Mouse (Mus musculus) kidney, postnatal 14 days (tissue): ENCODE measurements around the gene Tsks.
A peak's percentile ranks its signal among the peaks of the same experiment; 100 is the strongest.

ENCODE experiments used
- DNase-seq: peaks from one replicate; pipeline ENCODE4 v3.0.0; 2022; ENCODE audit warnings: mixed read lengths

Gene Tsks

DNA sequence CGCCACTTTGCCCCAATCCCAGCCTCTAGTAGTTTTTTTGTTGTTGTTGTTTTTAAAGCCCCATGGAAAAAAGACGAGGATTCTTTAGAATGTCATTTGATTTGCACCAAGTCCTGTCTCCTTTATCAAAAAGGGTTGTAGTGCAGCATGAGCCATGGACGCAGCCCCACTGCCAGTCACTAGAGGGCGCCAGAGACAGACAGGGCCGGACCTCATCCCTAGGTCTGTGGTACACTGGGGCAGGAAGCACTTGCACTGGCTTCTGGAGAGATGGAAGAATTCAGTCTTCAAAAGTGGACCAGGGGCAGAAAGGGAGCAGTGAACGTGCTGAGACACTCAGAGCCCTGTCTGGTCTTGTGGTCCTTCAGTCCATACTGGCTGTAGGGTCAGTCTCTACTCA, 40.1 kb downstream of the Tsks start:
- DNase-seq, result peak; percentile 90

DNA sequence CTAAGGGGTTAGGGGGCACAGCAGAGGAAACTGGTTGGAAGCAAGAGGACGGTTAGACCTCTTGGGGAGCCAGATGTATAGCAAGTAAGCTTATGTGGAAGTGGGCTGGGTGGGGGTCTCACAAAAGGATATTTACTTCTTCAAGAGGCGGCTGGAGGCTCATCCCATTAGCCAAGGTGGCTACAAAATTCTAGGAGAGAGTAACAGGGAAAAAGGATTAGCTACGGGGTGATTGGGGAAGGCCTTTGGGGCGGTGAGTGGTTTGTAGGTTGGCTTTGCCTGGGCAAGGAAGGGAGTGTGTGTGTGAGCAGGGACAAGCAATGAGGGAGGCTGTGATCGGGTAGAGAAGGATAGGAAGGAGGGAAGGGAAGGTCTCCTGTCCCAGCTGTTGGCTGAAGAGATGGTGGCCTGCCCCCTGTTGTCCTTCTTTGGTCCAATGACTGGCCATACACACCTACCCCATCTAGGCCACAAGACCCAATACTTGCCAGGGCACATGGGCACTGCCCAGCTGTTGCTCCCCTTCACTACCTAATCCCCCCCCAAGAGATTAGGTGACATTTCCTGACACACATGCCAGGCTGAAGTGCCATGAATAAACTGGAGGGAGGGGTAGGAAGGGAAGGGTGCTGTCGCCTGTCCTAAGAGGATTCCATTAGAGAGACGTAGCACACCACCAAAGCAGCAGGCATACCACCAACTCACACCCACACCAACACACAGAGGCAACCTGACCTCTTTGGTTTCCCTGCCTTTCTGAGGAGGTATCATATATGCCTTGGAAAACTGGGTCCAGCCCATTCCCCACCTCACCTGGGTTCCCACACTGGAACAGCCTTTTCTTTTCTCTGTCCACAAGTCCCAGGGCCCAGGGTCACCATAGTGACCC, 41.2 kb downstream of the Tsks start:
- DNase-seq, result no peak

DNA sequence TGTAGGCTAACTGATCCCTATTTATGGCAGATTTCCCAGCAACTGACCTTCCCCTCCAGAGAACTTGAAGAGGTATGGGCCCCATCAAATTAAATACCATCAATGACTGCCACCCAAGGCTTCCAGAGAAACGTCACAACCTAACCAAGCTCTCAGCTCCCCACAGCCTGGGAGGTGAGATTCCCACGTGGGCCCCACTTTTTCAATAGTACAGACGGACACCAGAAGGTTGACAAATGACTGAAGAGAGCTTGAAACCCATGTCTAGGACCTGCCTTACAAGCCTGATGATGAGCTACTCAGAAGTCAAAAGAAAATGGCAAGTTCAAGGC, 41.8 kb downstream of the Tsks start:
- DNase-seq, result no peak

DNA sequence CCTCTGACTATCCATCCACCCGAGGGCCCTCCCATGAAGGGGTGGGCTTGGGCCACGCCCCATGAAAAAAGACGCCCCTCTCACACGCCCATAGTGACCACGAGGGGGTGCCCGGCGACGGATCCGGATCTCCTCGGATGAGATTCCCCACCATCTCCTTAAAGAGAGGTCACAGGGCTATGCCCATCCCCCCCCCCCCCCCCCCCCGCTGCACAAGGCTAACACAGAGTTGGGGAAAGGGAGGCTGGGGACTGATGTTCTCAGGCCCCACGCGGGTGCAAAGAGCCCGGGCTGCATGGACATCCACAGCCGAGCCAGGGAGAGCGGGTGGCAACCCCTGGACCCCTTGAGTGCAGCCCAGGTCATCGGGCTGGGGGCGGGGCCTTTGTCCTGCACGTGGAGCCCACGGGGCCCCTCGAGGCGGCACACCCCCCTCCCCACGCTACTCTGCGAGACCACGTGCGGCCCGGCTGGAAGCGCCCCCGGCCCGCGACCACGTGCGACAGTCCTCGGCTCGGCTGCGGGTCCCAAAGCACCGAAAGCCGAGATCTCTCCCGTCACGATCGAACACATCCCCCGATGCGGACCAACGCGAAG, 42.7 kb downstream of the Tsks start:
- peak; percentile 81 for DNase-seq

DNA sequence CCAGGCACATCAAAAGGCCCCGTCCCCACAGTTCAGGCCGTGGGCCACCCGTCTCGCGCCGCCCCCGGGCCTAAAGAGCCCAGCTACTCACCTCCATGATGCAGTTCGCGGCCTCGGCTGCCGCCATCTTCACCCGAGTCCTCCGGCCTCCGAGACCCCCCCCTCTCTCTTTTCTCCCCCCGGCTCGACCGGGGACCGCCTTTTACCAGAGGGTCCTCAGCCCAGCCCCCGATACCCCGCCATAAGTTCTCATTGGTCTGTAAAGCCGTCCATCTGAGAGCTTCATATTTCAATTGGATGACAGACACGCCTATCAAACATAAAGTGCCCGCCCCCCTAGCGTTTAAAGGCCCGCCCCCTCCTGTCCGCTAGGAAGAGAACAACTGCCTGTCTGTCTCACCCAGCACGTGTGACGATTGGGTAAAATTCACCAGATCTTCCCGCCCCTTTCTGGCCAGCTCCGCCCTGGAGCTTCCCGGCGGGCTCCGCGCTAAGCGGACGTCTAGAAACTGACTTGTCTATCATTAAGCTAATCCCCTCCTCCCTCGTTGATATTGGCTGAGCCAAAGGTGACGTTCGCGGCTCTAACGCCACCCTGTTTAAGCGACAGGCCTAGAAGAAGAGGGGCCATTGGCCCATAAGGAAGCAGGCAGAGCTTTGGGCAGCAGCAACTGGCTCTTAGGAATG, 43.3 kb downstream of the Tsks start, which contains the start of gene Prmt1:
TSS of gene Prmt1 (minus strand) at position 377 of the 687 bp plus-strand sequence.
- peak; percentile 99 for DNase-seq

DNA sequence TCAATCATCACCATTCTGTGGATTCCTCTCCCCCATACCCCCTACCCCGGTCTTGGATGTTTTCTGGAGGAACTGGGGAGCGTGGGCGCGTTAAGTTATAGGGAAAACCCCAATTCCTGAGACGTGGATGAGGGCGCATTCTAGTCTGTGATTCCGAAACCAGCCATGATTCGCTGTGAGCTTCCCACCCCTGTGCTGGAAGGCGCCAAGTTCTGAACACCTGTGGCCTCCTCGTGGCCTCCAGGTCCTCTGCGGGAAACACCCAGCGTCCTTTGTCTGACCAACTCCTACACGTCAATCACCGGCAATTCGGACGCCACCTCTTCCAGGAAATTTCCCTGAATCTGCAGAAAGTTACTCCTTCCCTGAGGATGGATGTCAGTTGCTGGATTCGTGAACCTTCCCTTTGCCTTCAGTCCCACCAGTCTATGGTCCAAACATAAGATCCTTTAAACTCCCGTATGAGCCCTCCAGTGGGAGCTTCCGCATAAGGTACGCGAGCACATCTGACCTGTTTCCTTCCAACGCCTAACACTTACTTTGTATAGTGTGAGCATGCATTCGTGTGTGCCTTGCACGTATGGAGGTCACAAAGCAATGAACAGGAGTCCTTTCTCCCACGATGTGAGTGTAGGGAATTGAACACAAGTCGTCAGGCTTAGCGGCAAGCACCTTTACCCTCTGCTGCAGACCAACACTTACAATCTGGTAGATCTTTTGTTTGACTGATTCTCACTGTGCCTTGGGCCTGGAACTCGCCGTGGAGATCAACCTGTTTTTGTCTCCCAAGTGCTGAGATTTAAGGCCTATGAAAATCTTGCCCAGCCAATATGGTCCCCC, 44.1 kb downstream of the Tsks start:
- no peak for DNase-seq

DNA sequence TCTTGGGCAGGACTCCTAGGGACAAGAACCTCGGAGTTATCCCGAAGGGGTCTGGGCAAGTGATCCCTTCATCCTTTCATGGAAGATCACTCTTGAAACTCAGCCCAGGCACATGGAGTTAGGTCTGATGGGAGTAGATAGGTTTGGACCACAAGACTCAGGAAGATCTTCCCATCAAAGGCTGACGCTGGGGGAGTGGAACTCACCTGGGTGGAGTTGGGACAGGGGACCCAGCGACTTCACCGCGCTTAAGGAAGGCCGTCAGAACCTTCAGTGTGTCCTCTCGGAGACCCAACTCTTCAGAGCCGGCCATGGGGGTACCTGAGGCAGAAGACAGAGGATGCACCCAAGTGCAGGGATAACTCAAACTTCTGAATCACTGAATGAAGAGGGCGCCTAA, 53.7 kb downstream of the Tsks start:
- DNase-seq, result no peak

DNA sequence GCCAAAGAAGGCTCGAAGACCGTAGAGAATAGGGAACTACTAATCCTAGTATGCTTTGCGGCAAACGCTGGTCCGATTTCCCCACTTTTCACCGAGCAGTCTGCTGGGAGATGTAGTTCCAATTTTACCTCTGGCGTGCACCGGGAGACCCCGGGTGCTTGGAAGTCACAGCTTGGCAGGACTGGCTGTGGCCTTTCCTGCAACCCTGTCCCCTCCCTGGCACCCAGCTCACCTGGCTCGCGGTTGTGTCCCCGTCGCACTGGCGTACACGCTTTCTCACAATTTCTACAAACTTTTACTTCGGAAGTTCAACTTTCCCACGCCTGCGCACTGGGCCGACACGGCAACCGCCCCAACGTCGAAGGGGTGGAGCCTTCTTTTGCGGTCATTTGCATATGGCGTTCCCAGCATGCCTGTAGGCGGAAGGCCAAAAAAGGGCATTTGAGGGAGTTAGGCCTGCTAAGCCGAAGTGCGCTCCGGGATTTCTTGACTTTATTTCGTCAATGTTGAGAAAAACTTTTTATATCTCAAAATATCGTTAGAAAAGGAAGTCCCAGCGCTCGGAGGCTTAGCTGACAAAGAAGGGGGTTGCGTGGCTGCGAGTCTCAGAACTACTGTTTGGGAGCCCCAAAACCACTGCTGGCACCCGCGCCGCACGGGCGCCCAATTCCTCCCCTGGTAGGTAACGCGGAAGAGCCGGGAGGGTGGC, 54.4 kb downstream of the Tsks start, which contains the start of gene Irf3:
TSS of gene Irf3 (plus strand) at position 418 of the 709 bp plus-strand sequence.
- DNase-seq, result peak; percentile 98

DNA sequence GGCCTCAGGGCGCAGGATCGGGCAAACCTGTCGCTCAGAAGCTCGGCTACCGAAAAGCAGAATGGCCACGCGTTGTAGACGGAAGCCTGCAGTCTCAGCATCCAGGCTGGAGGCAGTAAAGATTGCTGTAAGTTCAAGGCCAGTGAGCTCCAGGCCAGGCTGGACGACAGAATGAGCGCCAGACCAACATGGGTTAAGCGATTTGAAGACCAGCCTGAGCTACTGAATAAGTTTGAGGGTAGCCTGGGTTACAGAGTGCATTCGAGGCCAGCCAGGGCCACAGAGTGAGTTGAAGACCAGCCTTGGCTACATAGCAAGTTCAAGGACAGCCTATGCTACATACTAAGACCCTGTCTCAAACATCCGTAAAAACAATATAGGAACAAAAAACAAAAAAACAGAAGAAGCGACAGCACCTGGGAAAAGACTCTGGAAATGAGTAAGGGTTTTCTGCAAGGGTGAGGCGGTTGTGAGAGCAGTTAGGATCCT, 55.0 kb downstream of the Tsks start:
- DNase-seq, result no peak

DNA sequence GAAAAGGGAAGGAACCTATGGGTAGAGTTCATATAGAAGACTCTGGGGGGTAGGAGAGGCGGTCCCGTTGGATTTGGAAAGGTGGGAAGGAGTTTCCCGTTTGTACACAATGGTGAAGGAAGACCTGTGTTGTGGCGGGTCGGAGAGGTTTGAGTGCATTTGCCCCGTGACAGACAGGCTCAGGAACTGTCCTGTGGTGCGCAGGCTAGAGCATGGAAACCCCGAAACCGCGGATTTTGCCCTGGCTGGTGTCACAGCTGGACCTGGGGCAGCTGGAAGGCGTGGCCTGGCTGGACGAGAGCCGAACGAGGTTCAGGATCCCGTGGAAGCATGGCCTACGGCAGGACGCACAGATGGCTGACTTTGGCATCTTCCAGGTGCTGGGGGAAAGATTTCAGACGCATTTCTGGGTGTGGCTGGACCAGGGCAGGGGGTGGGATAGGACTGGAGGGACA, 55.5 kb downstream of the Tsks start, which contains the start of gene Bcl2l12:
TSS of gene Bcl2l12 (minus strand) at position 212 of the 455 bp plus-strand sequence.
- peak; percentile 83 for DNase-seq

DNA sequence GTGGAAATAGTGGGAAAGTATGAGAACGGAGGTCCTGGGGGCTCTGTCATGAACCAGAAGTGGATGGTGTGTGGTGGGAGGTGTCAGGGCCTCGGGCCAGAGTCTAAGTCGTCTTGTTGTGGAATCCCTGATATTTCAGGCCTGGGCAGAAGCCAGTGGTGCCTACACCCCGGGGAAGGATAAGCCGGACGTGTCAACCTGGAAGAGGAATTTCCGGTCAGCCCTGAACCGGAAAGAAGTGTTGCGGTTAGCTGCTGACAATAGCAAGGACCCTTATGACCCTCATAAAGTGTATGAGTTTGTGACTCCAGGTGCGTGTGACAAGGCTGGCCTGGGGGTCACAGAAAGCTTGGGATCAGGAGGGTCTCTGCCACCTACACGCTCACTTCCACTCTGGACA, 56.7 kb downstream of the Tsks start:
- peak; percentile 49 for DNase-seq

DNA sequence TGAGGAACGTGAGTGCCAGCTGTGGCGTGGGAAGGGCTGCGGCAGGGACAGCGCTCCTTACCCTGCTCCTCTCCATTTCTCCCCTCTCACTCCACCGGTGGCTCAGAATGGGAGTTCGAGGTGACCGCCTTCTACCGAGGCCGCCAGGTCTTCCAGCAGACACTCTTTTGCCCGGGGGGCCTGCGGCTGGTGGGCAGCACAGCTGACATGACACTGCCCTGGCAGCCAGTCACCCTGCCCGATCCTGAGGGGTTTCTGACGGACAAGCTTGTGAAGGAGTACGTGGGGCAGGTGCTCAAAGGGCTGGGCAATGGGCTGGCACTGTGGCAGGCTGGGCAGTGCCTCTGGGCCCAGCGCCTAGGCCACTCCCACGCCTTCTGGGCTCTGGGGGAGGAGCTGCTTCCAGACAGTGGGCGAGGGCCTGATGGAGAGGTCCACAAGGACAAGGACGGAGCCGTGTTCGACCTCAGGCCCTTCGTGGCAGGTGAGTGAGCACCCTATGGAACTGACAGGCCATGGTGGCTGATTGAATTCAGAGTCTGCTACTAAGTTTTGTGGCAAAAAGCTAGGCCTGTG, 57.6 kb downstream of the Tsks start:
- no peak for DNase-seq

DNA sequence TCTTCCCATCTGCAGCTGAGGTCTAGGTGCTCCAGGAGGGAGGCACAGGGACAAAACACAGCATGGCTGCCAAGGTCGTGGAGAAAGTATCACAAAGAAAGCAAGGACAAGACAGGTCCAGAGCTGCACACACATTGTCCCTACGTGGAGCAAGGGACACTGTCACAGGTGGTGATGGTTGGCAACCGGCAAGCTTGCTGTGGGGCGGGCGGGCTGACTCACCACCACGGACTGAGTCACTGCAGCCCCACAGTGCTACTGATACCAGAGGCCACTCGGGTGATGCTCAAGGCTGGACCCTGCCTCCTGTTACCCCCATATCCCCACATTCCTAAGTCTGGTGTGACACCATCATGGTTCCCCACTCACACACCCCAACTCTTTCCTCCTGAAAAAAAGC, 59.4 kb downstream of the Tsks start:
- no peak for DNase-seq

DNA sequence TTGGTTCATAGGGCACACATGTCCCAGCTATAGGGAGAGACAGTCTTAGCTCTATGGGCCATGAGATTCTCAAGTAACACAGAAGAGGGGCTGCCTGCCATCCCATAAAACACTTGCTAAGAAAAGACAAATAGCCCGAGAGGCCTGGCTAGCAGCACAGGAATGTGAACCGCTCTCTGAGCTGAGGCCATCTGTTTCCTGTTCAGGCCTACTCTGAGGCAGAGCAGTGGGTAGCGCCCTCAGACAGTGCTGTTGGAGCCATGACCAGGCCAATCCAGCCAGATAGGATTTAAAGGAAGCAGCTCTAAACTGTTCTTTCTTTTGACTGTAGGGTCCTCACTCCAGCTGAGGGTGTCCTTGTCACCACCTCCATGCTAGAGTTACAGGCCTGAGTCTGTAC, 61.5 kb downstream of the Tsks start:
- DNase-seq, result peak; percentile 50

DNA sequence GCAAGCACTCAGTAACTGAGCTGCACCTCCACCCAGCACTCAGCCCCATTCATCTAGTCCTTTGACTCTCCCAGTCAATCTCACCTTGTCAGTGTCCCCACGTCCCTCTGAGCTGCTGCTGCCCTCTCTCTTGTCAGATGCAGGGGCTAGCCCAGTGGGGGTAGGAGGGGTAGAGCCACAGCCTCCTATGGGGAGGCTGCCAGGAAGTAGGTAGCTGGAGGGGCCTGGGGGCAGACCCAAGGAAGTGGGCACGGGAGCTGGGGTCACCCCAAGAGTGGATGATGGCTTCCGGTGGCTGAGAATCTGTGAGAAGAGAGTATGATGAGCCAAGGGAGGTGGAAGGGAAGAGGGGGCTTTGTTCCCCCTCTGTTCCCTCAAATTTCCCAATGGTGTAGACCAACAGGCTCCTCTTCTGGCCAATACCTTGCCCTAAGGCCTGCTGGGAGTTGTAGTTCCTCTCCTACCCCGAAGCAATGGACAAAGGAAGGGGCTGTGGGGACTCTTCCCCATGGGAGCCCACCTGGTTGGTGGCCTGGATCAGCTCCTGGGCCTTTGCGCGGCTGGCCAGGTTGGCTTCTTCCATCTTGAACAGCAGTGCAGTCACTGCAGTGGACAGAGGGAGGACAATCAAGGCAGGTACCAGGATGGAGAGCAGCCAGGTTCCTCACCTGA, 62.5 kb downstream of the Tsks start:
- no peak for DNase-seq

DNA sequence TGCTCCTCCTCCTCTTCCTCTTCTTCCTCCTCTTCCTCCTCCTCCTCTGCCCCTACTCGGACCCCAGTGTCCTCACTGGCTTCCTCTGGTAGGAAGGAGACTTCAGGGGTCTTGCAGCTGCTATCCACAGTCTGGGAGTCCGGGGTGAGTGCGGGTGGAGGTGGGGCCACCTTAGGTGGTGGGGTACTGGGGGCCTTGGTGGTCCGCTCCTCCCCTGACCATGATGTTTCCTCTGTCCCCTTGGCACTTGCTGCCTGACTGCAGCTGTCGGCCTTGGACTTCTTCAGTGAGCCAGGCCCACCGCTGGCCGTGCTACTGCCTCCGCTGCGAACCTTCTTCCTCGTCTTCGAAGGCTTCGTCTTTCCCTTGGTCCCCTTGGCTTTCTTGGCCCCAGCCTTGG, 63.5 kb downstream of the Tsks start:
- no peak for DNase-seq

DNA sequence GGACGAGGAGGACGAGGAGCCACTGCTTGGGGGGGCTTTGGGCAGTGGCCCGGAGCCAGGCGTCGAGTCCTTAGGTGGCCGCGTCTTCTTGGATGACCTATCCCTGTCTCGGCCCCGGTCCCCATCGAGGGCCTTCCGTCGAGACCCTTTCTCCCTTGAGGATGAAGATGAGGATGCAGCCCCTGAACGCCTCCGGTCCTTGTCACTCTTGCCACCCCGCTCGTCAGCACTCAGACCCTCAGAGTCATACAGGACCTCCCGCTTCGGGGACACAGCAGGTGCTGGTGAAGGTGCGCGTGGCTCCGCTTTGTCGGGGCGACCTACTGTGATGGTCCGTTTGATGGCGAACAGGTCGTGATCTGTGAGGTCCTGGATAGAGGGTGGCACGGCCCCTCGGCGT, 64.1 kb downstream of the Tsks start:
- no peak for DNase-seq
